Mouse (Mus musculus) small intestine, adult 2 months (tissue): Measurements from ENCODE around the gene Carmil2.

Experiments used
- CTCF ChIP-seq: fragments of 200-500 bp; IDR thresholded peaks from 2 replicates; pipeline ENCODE4 v1.5.1; 2012; ENCODE audit warnings: low read depth, mild to moderate bottlenecking, control low read depth, inconsistent platforms, low read length, moderate library complexity, mixed read lengths; ENCODE audit not compliant: insufficient replicate concordance, insufficient read length; ENCODE audit errors: extremely low read depth
- POLR2A ChIP-seq: fragments of 200-500 bp; IDR thresholded peaks from 2 replicates; pipeline ENCODE4 v1.6.1; 2012; ENCODE audit warnings: low read depth, mild to moderate bottlenecking, control low read depth, inconsistent platforms, low read length, moderate library complexity

- TF ChIP-seq POLR2A (no peak), CTCF (no peak)
Observed at GRCm38 (mm10) chr8:105690978-105691377, 4.9 kb downstream of the Carmil2 start.
